Mouse (Mus musculus) midbrain, embryonic 13.5 days (tissue): ENCODE data around the gene Fbln1. TPM values are rescaled to one million over a fixed set of nuclear protein-coding genes. Genes with fewer than 3 reads are reported as not detected.

Experiments
- ATAC-seq: fragments of 200-750 bp; cut with Nextera tagmentation; 2 replicates; pipeline ENCODE4 v1.8.0; 2017; ENCODE audit warnings: mild to moderate bottlenecking, moderate TSS enrichment, moderate library complexity
- H3K27ac ChIP-seq: fragments of 300-500 bp; sonication (generic); 2 replicates; pipeline ENCODE4 v1.5.1; 2015; ENCODE audit warnings: inconsistent platforms, mild to moderate bottlenecking, moderate library complexity
- H3K27me3 ChIP-seq: fragments of 300-500 bp; sonication (generic); 2 replicates; pipeline ENCODE4 v1.6.1; 2015; ENCODE audit warnings: mild to moderate bottlenecking, inconsistent platforms
- H3K36me3 ChIP-seq: fragments of 300-500 bp; sonication (generic); 2 replicates; pipeline ENCODE4 v1.6.1; 2015; ENCODE audit warnings: mild to moderate bottlenecking, inconsistent platforms
- H3K4me1 ChIP-seq: fragments of 300-500 bp; sonication (generic); replicated peaks from 2 replicates; pipeline ENCODE4 v1.6.1; 2015; ENCODE audit warnings: inconsistent platforms
- H3K4me2 ChIP-seq: fragments of 300-500 bp; sonication (generic); replicated peaks from 2 replicates; pipeline ENCODE4 v1.6.1; 2015; ENCODE audit warnings: moderate library complexity, mild to moderate bottlenecking, inconsistent platforms
- H3K4me3 ChIP-seq: fragments of 300-500 bp; sonication (generic); replicated peaks from 2 replicates; pipeline ENCODE4 v1.5.1; 2015; ENCODE audit warnings: mild to moderate bottlenecking, inconsistent platforms
- H3K9ac ChIP-seq: fragments of 300-500 bp; sonication (generic); replicated peaks from 2 replicates; pipeline ENCODE4 v1.6.1; 2015; ENCODE audit warnings: mild to moderate bottlenecking, inconsistent platforms
- H3K9me3 ChIP-seq: fragments of 300-500 bp; sonication (generic); 2 replicates; pipeline ENCODE4 v1.6.1; 2016; ENCODE audit warnings: mild to moderate bottlenecking, inconsistent platforms
- WGBS: fragments of 180-500 bp; shearing (Covaris S2); methylation state at CpG from one replicate; pipeline ENCODE4 v1.1.7; 2015; 5-methylcytosine and 5-hydroxymethylcytosine counted together
- polyA plus RNA-seq: library from polyadenylated mRNA; unstranded; fragments of >200 nt; fragmentation: Nextera tagmentation; extraction: Ambion mirVana; gene quantifications from 2 replicates; pipeline ENCODE4 v1.2.1, GENCODE M21; 2015

Fbln1 gene
- polyA plus RNA-seq, 1 experiment from 2014 or later, result 53.9 TPM

- Histone ChIP-seq H3K27me3 (no peaks in the 10 kb centered on the region), H3K4me3 (no peak overlapping the region), H3K9ac (no peak overlapping the region), H3K36me3 (no peaks in the 10 kb centered on the region), H3K4me1 (0 out of 2 replicates have a peak, but pooled peaks cover 6% of the 10 kb centered on the region), H3K4me2 (no peak overlapping the region), H3K9me3 (no peaks in the 10 kb centered on the region), H3K27ac (no peak overlapping the region)
- whole genome bisulfite sequencing, result 71% methylated on average over 7 of the region's 7 CpGs
- no peak for ATAC-seq
Measured at GRCm38 (mm10) chr15:85179528-85180180, 26.1 kb upstream of the Fbln1 start.

GRCm38 (mm10) chr15:85180368-85180767 lies 25.4 kb upstream of the Fbln1 start:
- H3K36me3 ChIP-seq, result no peaks in the 10 kb centered on the region
- H3K4me2 ChIP-seq, result no peak overlapping the region
- no peaks in the 10 kb centered on the region for H3K27me3 ChIP-seq
- H3K27ac ChIP-seq, result no peak overlapping the region
- ATAC-seq, result no peak
- H3K9me3 ChIP-seq, result no peaks in the 10 kb centered on the region
- H3K4me1 ChIP-seq, result 0 out of 2 replicates have a peak, but pooled peaks cover 6% of the 10 kb centered on the region
- no peak overlapping the region for H3K4me3 ChIP-seq
- no peak overlapping the region for H3K9ac ChIP-seq

GRCm38 (mm10) chr15:85182063-85182462 lies 23.7 kb upstream of the Fbln1 start:
- no peaks in the 10 kb centered on the region for H3K36me3 ChIP-seq
- no peak overlapping the region for H3K9ac ChIP-seq
- no peak for ATAC-seq
- no peaks in the 10 kb centered on the region for H3K27me3 ChIP-seq
- no peaks in the 10 kb centered on the region for H3K9me3 ChIP-seq
- no peak overlapping the region for H3K4me2 ChIP-seq
- H3K27ac ChIP-seq, result no peak overlapping the region
- 93% methylated on average over 4 of the region's 4 CpGs for WGBS
- no peak overlapping the region for H3K4me3 ChIP-seq
- H3K4me1 ChIP-seq, result 0 out of 2 replicates have a peak, but pooled peaks cover 6% of the 10 kb centered on the region

- WGBS, result 88% methylated on average over 7 of the region's 7 CpGs
- ATAC-seq, result no peak
Measured at GRCm38 (mm10) chr15:85186916-85187315, 18.8 kb upstream of the Fbln1 start.

GRCm38 (mm10) chr15:85188167-85188778 lies 17.5 kb upstream of the Fbln1 start:
- no peak for ATAC-seq
- Histone ChIP-seq H3K4me2 (no peak overlapping the region), H3K27ac (no peak overlapping the region), H3K9me3 (no peaks in the 10 kb centered on the region), H3K27me3 (no peaks in the 10 kb centered on the region), H3K9ac (no peak overlapping the region), H3K4me3 (no peak overlapping the region), H3K36me3 (no peaks in the 10 kb centered on the region), H3K4me1 (no peaks in the 10 kb centered on the region)
- 58% methylated on average over 8 of the region's 8 CpGs for WGBS

More at GRCm38 (mm10) chr15:85186916-85187315, 18.8 kb upstream of the Fbln1 start:
- Histone ChIP-seq H3K4me1 (no peaks in the 10 kb centered on the region), H3K9ac (no peak overlapping the region), H3K27ac (no peak overlapping the region), H3K36me3 (no peaks in the 10 kb centered on the region), H3K9me3 (no peaks in the 10 kb centered on the region), H3K4me2 (no peak overlapping the region), H3K4me3 (no peak overlapping the region), H3K27me3 (no peaks in the 10 kb centered on the region)

- Histone ChIP-seq H3K4me3 (no peak overlapping the region), H3K4me2 (no peak overlapping the region), H3K9me3 (no peaks in the 10 kb centered on the region), H3K27ac (peak overlapping the region; percentile 52; the same call in 1 of the 2 replicates), H3K4me1 (peaks cover 15% of the 10 kb centered on the region), H3K36me3 (no peaks in the 10 kb centered on the region), H3K27me3 (peaks cover 30% of the 10 kb centered on the region), H3K9ac (no peak overlapping the region)
- WGBS, result 40% methylated on average over 14 of the region's 14 CpGs
- no peak for ATAC-seq
Measured at GRCm38 (mm10) chr15:85200446-85201289, 5.1 kb upstream of the Fbln1 start.

- ATAC-seq, result no peak
- H3K4me3 ChIP-seq, result no peak overlapping the region
- WGBS, result 77% methylated on average over 9 of the region's 9 CpGs
Measured at GRCm38 (mm10) chr15:85202199-85202598, 3.5 kb upstream of the Fbln1 start.

GRCm38 (mm10) chr15:85202787-85203186 lies 3.0 kb upstream of the Fbln1 start:
- H3K9me3 ChIP-seq, result no peaks in the 10 kb centered on the region
- H3K4me1 ChIP-seq, result peaks cover 36% of the 10 kb centered on the region
- H3K4me3 ChIP-seq, result no peak overlapping the region
- H3K27me3 ChIP-seq, result peaks cover 30% of the 10 kb centered on the region
- ATAC-seq, result no peak
- H3K4me2 ChIP-seq, result no peak overlapping the region
- no peak overlapping the region for H3K27ac ChIP-seq
- H3K36me3 ChIP-seq, result no peaks in the 10 kb centered on the region
- WGBS, result 66% methylated on average over 5 of the region's 5 CpGs
- no peak overlapping the region for H3K9ac ChIP-seq

More at GRCm38 (mm10) chr15:85202199-85202598, 3.5 kb upstream of the Fbln1 start:
- no peaks in the 10 kb centered on the region for H3K9me3 ChIP-seq
- H3K27me3 ChIP-seq, result peaks cover 30% of the 10 kb centered on the region
- H3K4me1 ChIP-seq, result peaks cover 31% of the 10 kb centered on the region
- H3K9ac ChIP-seq, result no peak overlapping the region
- H3K4me2 ChIP-seq, result no peak overlapping the region
- H3K27ac ChIP-seq, result no peak overlapping the region
- H3K36me3 ChIP-seq, result no peaks in the 10 kb centered on the region

- Histone ChIP-seq H3K36me3 (no peaks in the 10 kb centered on the region), H3K9me3 (no peaks in the 10 kb centered on the region; the same call in 1 of the 2 replicates), H3K27ac (no peak overlapping the region), H3K27me3 (peaks cover 30% of the 10 kb centered on the region), H3K4me1 (peaks cover 44% of the 10 kb centered on the region), H3K4me3 (no peak overlapping the region), H3K9ac (no peak overlapping the region), H3K4me2 (no peak overlapping the region)
- ATAC-seq, result no peak
- WGBS, result 40% methylated on average over 8 of the region's 8 CpGs
Measured at GRCm38 (mm10) chr15:85204383-85204782, 1.4 kb upstream of the Fbln1 start.

- H3K27me3 ChIP-seq, result peaks cover 30% of the 10 kb centered on the region
- peaks cover 30% of the 10 kb centered on the region for H3K4me1 ChIP-seq
- H3K9me3 ChIP-seq, result no peaks in the 10 kb centered on the region; the same call in 1 of the 2 replicates
- WGBS, result 12% methylated on average over 3 of the region's 3 CpGs
- H3K36me3 ChIP-seq, result 0 out of 2 replicates have a peak, but pooled peaks cover 5% of the 10 kb centered on the region
- peak overlapping the region; percentile 73; the same call in 1 of the 2 replicates for H3K9ac ChIP-seq
- peak overlapping the region; percentile 83 for H3K4me2 ChIP-seq
- peak overlapping the region; percentile 51 for H3K4me3 ChIP-seq
- no peak for ATAC-seq
- H3K27ac ChIP-seq, result no peak overlapping the region
Measured at GRCm38 (mm10) chr15:85206703-85207075, 940 bp downstream of the Fbln1 start.

GRCm38 (mm10) chr15:85207081-85207480 lies 1.3 kb downstream of the Fbln1 start:
- peak overlapping the region; percentile 75 for H3K27ac ChIP-seq
- 6% methylated on average over 3 of the region's 3 CpGs for WGBS
- peak overlapping the region; percentile 51 for H3K4me3 ChIP-seq
- H3K4me1 ChIP-seq, result peaks cover 30% of the 10 kb centered on the region
- H3K36me3 ChIP-seq, result 0 out of 2 replicates have a peak, but pooled peaks cover 6% of the 10 kb centered on the region
- H3K9me3 ChIP-seq, result no peaks in the 10 kb centered on the region; the same call in 1 of the 2 replicates
- peaks cover 27% of the 10 kb centered on the region for H3K27me3 ChIP-seq
- ATAC-seq, result no peak
- peak overlapping the region; percentile 83 for H3K4me2 ChIP-seq
- H3K9ac ChIP-seq, result no peak overlapping the region; the same call in 1 of the 2 replicates
